Mouse (Mus musculus) C2C12 (cell line): Measurements from ENCODE around the gene Arid1a.

Source experiments
- CEBPB ChIP-seq: IDR thresholded peaks from one replicate; pipeline ENCODE4 v1.6.1; 2011; ENCODE audit warnings: low read depth, mild to moderate bottlenecking, control low read depth, moderate library complexity
- CTCF ChIP-seq: IDR thresholded peaks from one replicate; pipeline ENCODE4 v1.5.1; 2011; ENCODE audit not compliant: control insufficient read depth, insufficient read depth, insufficient read length
- USF1 ChIP-seq: IDR thresholded peaks from one replicate; pipeline ENCODE4 v1.6.1; 2011; ENCODE audit warnings: low read depth, mild to moderate bottlenecking, control low read depth, moderate library complexity

- TF ChIP-seq CTCF: no peak
- no peak for TF ChIP-seq CEBPB
- TF ChIP-seq USF1: no peak
These were observed 36.8 kb downstream of the Arid1a start for GRCm38 (mm10) chr4:133719791-133720190.
